Mouse (Mus musculus) liver, adult 2 months (tissue): ENCODE measurements around the gene Tbl1xr1. TPM values are rescaled to one million over a fixed set of nuclear protein-coding genes. Genes with fewer than 3 reads are reported as not detected.

ENCODE experiments used
- DNase-seq: peaks from one replicate; pipeline ENCODE4 v3.0.0-alpha.2; 2011; ENCODE audit warnings: low read depth, low spot score; ENCODE audit errors: extremely low read depth
- H3K27ac ChIP-seq: fragments of 200-500 bp; replicated peaks from 2 replicates; pipeline ENCODE4 v1.5.1; 2012; ENCODE audit warnings: low read depth, mild to moderate bottlenecking, control low read depth, inconsistent platforms, low read length; ENCODE audit not compliant: insufficient read depth
- H3K27me3 ChIP-seq: fragments of 200-500 bp; 2 replicates; pipeline ENCODE4 v1.6.1; 2012; ENCODE audit warnings: mild to moderate bottlenecking, moderate library complexity, low read length, inconsistent platforms; ENCODE audit not compliant: control insufficient read depth, insufficient read depth
- H3K36me3 ChIP-seq: fragments of 200-500 bp; 2 replicates; pipeline ENCODE4 v1.6.1; 2012; ENCODE audit warnings: low read length, inconsistent platforms; ENCODE audit not compliant: control insufficient read depth, insufficient read depth
- H3K4me1 ChIP-seq: fragments of 200-500 bp; 2 replicates; pipeline ENCODE4 v1.6.1; 2011; ENCODE audit warnings: low read length; ENCODE audit not compliant: control insufficient read depth, insufficient read depth
- H3K4me3 ChIP-seq: fragments of 200-500 bp; 2 replicates; pipeline ENCODE4 v1.5.1; 2011; ENCODE audit warnings: low read depth, mild to moderate bottlenecking, control low read depth, low read length, moderate library complexity; ENCODE audit not compliant: insufficient read depth
- H3K79me2 ChIP-seq: fragments of 200-500 bp; 2 replicates; pipeline ENCODE4 v1.6.1; 2012; ENCODE audit warnings: inconsistent platforms, mild to moderate bottlenecking, low read length, moderate library complexity; ENCODE audit not compliant: control insufficient read depth, insufficient read depth
- H3K9ac ChIP-seq: fragments of 200-500 bp; 2 replicates; pipeline ENCODE4 v1.6.1; 2012; ENCODE audit warnings: low read depth, mild to moderate bottlenecking, control low read depth, inconsistent platforms, low read length
- CTCF ChIP-seq: fragments of 200-500 bp; IDR thresholded peaks from 2 replicates; pipeline ENCODE4 v1.5.1; 2011; ENCODE audit warnings: low read depth, low read length, control low read depth
- POLR2A ChIP-seq: fragments of 200-500 bp; IDR thresholded peaks from 2 replicates; pipeline ENCODE4 v1.6.1; 2011; ENCODE audit warnings: low read length, control low read depth; ENCODE audit not compliant: insufficient read depth; ENCODE audit errors: extremely low read depth
- WGBS: fragments of 180-500 bp; shearing (Covaris S2); methylation state at CpG from one replicate; pipeline ENCODE4 v1.1.7; 2018; 5-methylcytosine and 5-hydroxymethylcytosine counted together
- polyA plus RNA-seq: library from polyadenylated mRNA; depleted of rRNA; stranded (reverse); fragments of >200 nt; gene quantifications from 2 replicates; pipeline ENCODE4 v1.2.3, GENCODE M21; 2012; rRNA removed
- total RNA-seq: library from RNA; depleted of rRNA; stranded (reverse); fragments of >200 nt; gene quantifications from 2 replicates; pipeline ENCODE4 v1.2.3, GENCODE M21; 2014; rRNA removed

Gene Tbl1xr1
- total RNA-seq (35.6 and 37.3 TPM in 2 replicates), polyA plus RNA-seq (12.6 and 19.4 TPM in 2 replicates)

GRCm38 (mm10) chr3:22076561-22076935 lies at the start of gene Tbl1xr1:
TSS of gene Tbl1xr1 (plus strand) at chr3:22076652.
- DNase-seq: peak; percentile 74
- Histone ChIP-seq H3K27ac (peak within 1 kb of the TSS; percentile 94), H3K36me3 (no peaks in the 10 kb centered on the region), H3K27me3 (no peaks in the 10 kb centered on the region), H3K79me2 (peaks cover 21% of the 10 kb centered on the region; the same call in 1 of the 2 replicates), H3K4me1 (peaks cover 24% of the 10 kb centered on the region), H3K4me3 (peak within 1 kb of the TSS; percentile 92), H3K9ac (peak within 1 kb of the TSS; percentile 97)
- WGBS: 1% methylated on average over 27 of the region's 46 CpGs
- TF ChIP-seq POLR2A (no peak), CTCF (no peak)

GRCm38 (mm10) chr3:22038004-22038403 lies 38.4 kb upstream of the Tbl1xr1 start:
- no peak overlapping the region for H3K4me3 ChIP-seq
- H3K79me2 ChIP-seq: no peaks in the 10 kb centered on the region; the same call in 1 of the 2 replicates
- H3K27ac ChIP-seq: no peak overlapping the region
- 90% methylated on average over 4 of the region's 4 CpGs for WGBS
- no peaks in the 10 kb centered on the region for H3K4me1 ChIP-seq
- DNase-seq: no peak
- TF ChIP-seq CTCF: no peak
- TF ChIP-seq POLR2A: no peak
- H3K9ac ChIP-seq: no peak overlapping the region
- H3K27me3 ChIP-seq: no peaks in the 10 kb centered on the region
- no peaks in the 10 kb centered on the region for H3K36me3 ChIP-seq

- H3K36me3 ChIP-seq: no peaks in the 10 kb centered on the region
- TF ChIP-seq CTCF (no peak), POLR2A (no peak)
- no peaks in the 10 kb centered on the region for H3K4me1 ChIP-seq
- H3K27ac ChIP-seq: no peak overlapping the region
- 91% methylated on average over 8 of the region's 8 CpGs for WGBS
- no peak overlapping the region for H3K9ac ChIP-seq
- no peak for DNase-seq
- no peaks in the 10 kb centered on the region for H3K27me3 ChIP-seq
- no peaks in the 10 kb centered on the region; the same call in 1 of the 2 replicates for H3K79me2 ChIP-seq
- H3K4me3 ChIP-seq: no peak overlapping the region
These were observed 37.2 kb upstream of the Tbl1xr1 start for GRCm38 (mm10) chr3:22039036-22039795.

- Histone ChIP-seq H3K4me3 (no peak overlapping the region), H3K79me2 (no peaks in the 10 kb centered on the region; the same call in 1 of the 2 replicates), H3K9ac (no peak overlapping the region), H3K27me3 (no peaks in the 10 kb centered on the region), H3K27ac (no peak overlapping the region), H3K36me3 (no peaks in the 10 kb centered on the region), H3K4me1 (no peaks in the 10 kb centered on the region)
- DNase-seq: no peak
- WGBS: 97% methylated on average over 6 of the region's 6 CpGs
- TF ChIP-seq CTCF (no peak), POLR2A (no peak)
These were observed 35.8 kb upstream of the Tbl1xr1 start for GRCm38 (mm10) chr3:22040627-22041026.

- 94% methylated on average over 14 of the region's 14 CpGs for WGBS
- TF ChIP-seq POLR2A (no peak), CTCF (no peak)
- H3K4me1 ChIP-seq: no peaks in the 10 kb centered on the region
- no peaks in the 10 kb centered on the region for H3K27me3 ChIP-seq
- no peak overlapping the region for H3K27ac ChIP-seq
- H3K79me2 ChIP-seq: no peaks in the 10 kb centered on the region
- no peak overlapping the region for H3K4me3 ChIP-seq
- H3K9ac ChIP-seq: no peak overlapping the region
- H3K36me3 ChIP-seq: no peaks in the 10 kb centered on the region
- no peak for DNase-seq
These were observed 29.2 kb upstream of the Tbl1xr1 start for GRCm38 (mm10) chr3:22047203-22047602.
